Mouse (Mus musculus): ENCODE results near the gene Tenm3. TPM values are rescaled to one million over a fixed set of nuclear protein-coding genes. Genes with fewer than 3 reads are reported as not detected.

The Tenm3 gene
- polyA plus RNA-seq, 1 experiment: not detected

DNA sequence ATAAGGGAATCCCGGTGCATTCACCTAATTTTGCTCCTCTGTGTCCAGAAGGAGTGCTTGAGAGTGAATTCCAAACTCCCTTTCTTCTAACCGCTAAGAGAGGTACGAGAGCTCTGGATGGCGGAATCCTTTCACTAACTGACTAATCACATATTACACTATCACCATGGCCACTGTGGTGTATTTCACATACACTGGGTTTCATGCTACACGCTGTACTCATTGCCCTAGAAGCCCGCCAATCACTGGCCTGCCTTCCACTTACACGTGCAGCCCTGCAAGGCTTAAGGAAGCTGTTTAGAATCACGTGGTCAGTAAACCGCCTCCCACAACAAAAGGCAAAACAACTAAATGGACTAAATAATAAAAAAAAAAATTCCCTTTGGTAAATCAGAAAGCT lies 67.7 kb downstream of the Tenm3 start:
- TF ChIP-seq GATA1 (IDR thresholded peaks at IDR 0.05; ENCODE audit: low read length): no peak

GRCm38 (mm10) chr8:48775531-48776037 lies 68.2 kb downstream of the Tenm3 start:
- no peak for TF ChIP-seq GATA1 (IDR thresholded peaks at IDR 0.05; ENCODE audit: low read length)

DNA sequence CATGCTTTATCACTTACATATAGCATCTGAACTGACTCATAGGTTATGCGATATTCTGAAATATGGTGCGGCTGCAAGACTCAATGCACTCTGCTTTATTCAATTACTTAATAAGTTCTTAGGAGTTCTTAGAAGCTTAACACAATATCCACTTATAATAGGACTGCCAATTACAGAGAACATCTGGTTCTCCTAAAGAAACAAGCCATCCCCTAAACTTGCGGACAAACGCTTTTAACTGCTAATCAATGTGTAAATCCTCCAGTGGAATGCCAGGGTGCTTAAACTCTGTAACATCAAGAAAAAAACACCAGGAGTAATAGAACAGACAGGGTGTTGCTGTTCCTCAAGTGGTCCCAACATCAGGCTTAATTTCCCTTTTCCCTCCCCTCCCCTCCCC lies 68.9 kb downstream of the Tenm3 start:
- TF ChIP-seq GATA1 (IDR thresholded peaks at IDR 0.05; ENCODE audit: low read length): no peak

DNA sequence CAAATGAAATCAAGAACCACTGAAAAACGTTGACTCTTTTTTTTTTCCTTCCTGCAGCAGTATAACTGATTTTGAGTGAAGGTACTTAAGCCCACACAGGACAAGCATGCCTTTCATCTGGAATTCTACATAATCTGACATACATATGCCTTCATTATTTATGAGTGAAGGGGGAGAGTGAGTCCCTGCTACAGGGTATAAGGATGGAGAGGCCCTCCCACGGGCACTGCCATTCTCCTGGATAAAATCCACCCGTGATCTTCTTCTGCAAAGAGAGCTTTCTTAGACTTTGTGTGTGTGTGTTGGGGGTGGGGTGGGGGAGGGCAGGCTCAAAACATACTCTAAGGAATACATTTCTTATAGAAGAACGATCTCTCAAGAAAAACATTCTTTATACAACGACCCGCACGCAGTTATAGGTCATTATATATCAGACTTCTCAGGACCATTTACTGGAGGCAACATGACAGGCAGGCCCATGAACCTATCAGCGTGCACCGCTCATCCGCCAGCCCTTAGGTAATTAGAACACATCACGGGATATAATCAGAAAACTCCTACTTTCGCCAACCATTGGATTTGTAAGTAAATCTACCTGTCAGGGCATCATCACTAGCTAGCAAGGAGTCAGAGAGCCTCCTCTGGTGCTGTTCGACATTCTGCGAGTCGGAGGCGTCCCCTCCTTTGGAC lies 77.1 kb downstream of the Tenm3 start:
- no peak for TF ChIP-seq GATA1 (IDR thresholded peaks at IDR 0.05; ENCODE audit: low read length)

GRCm38 (mm10) chr8:48765212-48765611 lies 78.5 kb downstream of the Tenm3 start:
- no peak for TF ChIP-seq GATA1 (IDR thresholded peaks at IDR 0.05; ENCODE audit: low read length)

- no peak for TF ChIP-seq GATA1 (IDR thresholded peaks at IDR 0.05; ENCODE audit: low read length)
Observed at GRCm38 (mm10) chr8:48764011-48764410, 79.7 kb downstream of the Tenm3 start.

- TF ChIP-seq GATA1 (IDR thresholded peaks at IDR 0.05; ENCODE audit: low read length): no peak
Observed at GRCm38 (mm10) chr8:48756874-48757273, 86.9 kb downstream of the Tenm3 start.

DNA sequence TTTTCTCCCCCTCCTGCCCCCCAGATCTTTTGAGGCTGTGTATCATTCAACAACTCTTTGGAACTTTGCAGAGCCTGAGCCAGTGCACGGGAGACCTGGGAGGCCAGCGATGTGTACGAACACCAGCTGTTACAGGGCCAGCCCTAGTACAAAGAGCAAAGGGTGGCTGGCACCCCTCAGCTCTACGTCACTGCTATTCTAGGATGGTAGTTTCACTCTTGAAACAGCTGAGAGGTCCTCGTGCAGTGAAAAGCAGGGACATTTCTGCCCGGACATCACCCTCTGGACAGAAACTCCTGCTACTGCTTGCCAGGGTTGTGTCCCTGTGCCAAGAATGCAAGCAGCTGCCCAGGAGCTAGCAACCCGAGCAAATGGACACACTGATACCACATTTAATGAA lies 88.3 kb downstream of the Tenm3 start:
- TF ChIP-seq GATA1 (IDR thresholded peaks at IDR 0.05; ENCODE audit: low read length): no peak

- no peak for TF ChIP-seq GATA1 (IDR thresholded peaks at IDR 0.05; ENCODE audit: low read length)
Observed at GRCm38 (mm10) chr8:48754959-48755358, 88.8 kb downstream of the Tenm3 start.

DNA sequence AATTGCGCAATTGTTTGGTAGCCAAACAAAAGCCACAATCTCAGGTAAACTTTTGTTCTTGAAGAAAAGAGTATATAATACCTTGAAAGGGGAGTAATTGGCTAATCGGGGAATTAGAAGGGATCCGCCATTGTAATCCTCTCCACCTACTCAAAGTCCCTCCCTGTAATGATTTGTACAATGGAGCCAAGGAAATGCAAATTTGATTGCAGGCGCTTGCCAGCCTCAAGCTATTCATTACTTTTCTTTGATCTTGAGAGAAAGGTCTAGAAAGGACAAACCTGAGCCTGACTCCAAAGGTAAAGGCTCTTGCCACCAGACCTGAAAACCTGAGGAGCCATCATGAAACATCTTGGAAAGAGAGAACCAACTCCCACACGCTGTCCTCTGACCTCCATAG lies 91.8 kb downstream of the Tenm3 start:
- no peak for TF ChIP-seq GATA1 (IDR thresholded peaks at IDR 0.05; ENCODE audit: low read length)

GRCm38 (mm10) chr8:48748503-48749059 lies 95.2 kb downstream of the Tenm3 start:
- no peak for TF ChIP-seq GATA1 (IDR thresholded peaks at IDR 0.05; ENCODE audit: low read length)

- TF ChIP-seq GATA1 (IDR thresholded peaks at IDR 0.05; ENCODE audit: low read length): no peak
Observed at GRCm38 (mm10) chr8:48743912-48744311, 99.8 kb downstream of the Tenm3 start.

GRCm38 (mm10) chr8:48742741-48743140 lies 101.0 kb downstream of the Tenm3 start:
- TF ChIP-seq GATA1 (IDR thresholded peaks at IDR 0.05; ENCODE audit: low read length): no peak

- no peak for TF ChIP-seq GATA1 (IDR thresholded peaks at IDR 0.05; ENCODE audit: low read length)
Observed at GRCm38 (mm10) chr8:48740951-48741350, 102.8 kb downstream of the Tenm3 start.

DNA sequence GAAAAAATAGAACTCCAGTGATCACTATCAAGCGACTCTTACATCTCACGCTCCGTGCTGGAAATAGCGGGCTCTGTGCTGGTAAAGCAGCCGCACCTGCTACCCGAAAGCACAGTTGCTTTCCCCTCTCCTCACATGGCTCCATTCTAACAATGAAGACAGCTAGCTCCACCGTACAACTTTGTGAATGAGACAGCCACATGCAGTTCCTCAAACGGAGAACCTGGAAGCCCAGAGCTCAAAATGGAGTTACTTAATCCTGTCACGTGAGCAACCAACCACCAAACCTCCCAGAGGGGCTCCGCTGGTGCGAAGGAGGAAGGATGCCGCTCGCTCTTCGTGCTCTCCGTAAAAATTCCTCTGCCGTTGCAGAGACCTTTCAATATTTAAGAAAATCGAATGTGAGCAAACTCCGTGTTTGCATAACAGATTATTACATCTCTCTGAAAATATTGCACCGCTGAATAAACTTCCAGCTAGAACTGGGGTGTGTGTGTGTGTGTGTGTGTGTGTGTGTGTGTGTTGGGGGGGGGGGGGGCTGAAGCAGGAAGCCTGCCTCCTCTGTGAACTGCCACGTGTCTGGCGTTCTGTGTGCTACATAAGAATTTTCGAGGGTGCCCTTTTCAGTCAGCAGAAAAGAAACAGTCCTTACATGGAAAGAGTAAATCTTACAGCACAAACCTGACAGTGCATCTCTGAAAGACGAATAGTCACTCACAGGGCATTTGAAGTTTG lies 103.4 kb downstream of the Tenm3 start:
- TF ChIP-seq GATA1 (IDR thresholded peaks at IDR 0.05; ENCODE audit: low read length): no peak

DNA sequence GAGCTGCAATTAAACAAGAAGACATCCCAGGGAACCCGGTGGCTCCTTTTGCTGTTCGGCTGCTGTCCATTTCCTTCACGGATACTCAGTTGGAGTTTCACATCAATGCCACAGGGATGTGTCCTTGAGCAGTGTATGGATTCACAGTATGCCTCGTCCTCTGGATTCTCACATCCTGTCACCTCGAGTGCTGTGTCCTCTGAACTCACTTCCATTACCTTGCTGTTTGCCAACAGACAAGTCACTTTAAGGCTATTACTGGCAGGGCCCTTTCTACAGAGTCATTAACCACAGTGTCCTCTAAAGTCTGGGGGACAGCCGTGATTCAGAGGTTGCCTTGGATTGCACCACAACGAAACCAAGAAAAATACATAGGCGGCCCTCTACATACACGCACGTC lies 110.0 kb downstream of the Tenm3 start:
- TF ChIP-seq GATA1 (IDR thresholded peaks at IDR 0.05; ENCODE audit: low read length): no peak

- TF ChIP-seq GATA1 (IDR thresholded peaks at IDR 0.05; ENCODE audit: low read length): no peak
Observed at GRCm38 (mm10) chr8:48733057-48733456, 110.7 kb downstream of the Tenm3 start.
